Mouse (Mus musculus): ENCODE data around the gene Baz2b. TPM values are rescaled to one million over a fixed set of nuclear protein-coding genes. Genes with fewer than 3 reads are reported as not detected.
"Not testable (repeated sequence)": the region's sequence is repeated elsewhere in the genome, so short reads cannot be mapped to it uniquely, and the experiment has no call there.

Gene Baz2b
- polyA plus RNA-seq, 1 experiment from 2014 or later: 70.8 TPM

DNA sequence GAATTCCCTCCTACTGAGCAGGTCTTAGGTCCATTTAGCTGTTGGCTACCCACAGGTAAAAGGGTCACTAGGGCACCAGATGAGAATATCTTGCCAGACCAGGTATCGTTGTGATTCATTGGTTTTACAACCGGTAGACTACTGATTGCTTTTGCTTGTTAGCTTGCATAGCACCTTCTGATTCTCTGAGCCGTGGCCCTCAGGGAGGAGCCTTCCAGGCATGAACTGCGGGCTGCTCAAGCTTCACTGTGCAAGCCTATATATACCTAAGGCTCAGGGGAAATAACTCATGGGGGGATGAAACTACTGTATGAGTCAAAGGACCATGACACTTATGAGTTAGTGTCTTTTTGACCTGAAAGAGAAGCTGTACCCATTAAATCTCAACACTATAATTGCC lies 42.8 kb downstream of the Baz2b start:
- no peak overlapping the region for H3K4me2 ChIP-seq
- H3K36me3 ChIP-seq: no peaks in the 10 kb centered on the region
- H3K4me3 ChIP-seq (replicated peaks): no peak overlapping the region
- 77% methylated on average over 4 of the region's 4 CpGs for WGBS
- no peak overlapping the region for H3K9ac ChIP-seq (replicated peaks)
- H3K4me1 ChIP-seq (replicated peaks): no peaks in the 10 kb centered on the region
- no peaks in the 10 kb centered on the region for H3K9me3 ChIP-seq
- no peak for ATAC-seq (ENCODE audit: insufficient number of reproducible peaks, insufficient read depth, low FRiP score, low TSS enrichment, low read depth)
- no peaks in the 10 kb centered on the region for H3K27me3 ChIP-seq
- no peak overlapping the region for H3K27ac ChIP-seq

DNA sequence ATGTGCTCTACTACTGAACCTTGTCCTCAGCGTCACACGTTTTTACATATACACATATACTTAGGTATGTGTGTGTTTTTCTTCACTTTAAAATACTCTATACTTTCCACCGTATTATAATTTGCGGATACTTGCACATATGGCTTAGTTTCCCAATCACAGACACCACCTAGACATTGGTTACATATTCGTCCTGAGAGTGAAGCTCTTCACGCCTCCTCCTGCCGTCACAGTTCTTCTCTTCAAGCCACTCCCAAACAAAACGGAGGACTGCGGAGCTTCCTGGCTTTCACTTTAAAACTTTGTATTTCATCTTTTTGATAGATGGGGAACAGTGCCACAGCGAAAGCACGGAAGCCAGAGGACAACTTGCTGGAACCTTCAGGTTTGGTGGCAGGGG lies 44.0 kb downstream of the Baz2b start:
- no peak for ATAC-seq (ENCODE audit: insufficient number of reproducible peaks, insufficient read depth, low FRiP score, low TSS enrichment, low read depth)
- H3K27me3 ChIP-seq: no peaks in the 10 kb centered on the region

DNA sequence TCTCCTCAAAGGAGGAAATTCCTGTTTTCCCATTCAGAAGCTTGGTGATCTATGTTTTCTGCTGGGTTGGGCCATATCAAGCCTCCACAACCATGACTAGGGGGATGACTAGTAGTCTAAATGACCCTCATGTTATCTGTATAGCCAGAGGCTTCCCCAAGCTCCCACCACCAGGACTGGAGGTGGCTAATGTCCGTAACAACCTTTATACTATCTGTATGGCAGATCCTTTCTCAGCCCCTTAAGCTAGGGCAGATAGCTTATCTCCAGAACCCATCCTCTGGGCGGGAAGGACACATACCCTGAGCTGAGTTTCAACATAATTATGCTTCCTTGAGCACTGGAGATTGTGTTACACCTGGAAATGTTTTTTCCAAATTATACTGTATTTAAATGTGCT lies 45.9 kb downstream of the Baz2b start:
- Histone ChIP-seq H3K27me3 (no peaks in the 10 kb centered on the region), H3K36me3 (0 out of 2 replicates have a peak, but pooled peaks cover under 1% of the 10 kb centered on the region), H3K9ac (replicated peaks) (no peak overlapping the region), H3K4me2 (no peak overlapping the region), H3K4me3 (replicated peaks) (no peak overlapping the region), H3K27ac (no peak overlapping the region), H3K9me3 (0 out of 2 replicates have a peak, but pooled peaks cover 1% of the 10 kb centered on the region), H3K4me1 (replicated peaks) (no peaks in the 10 kb centered on the region)
- WGBS: 82% methylated on average over 2 of the region's 2 CpGs
- ATAC-seq (ENCODE audit: insufficient number of reproducible peaks, insufficient read depth, low FRiP score, low TSS enrichment, low read depth): no peak

More for the DNA sequence above, 44.0 kb downstream of the Baz2b start:
- Histone ChIP-seq H3K4me3 (replicated peaks) (no peak overlapping the region), H3K27ac (no peak overlapping the region), H3K36me3 (no peaks in the 10 kb centered on the region), H3K4me1 (replicated peaks) (no peaks in the 10 kb centered on the region), H3K9ac (replicated peaks) (no peak overlapping the region), H3K4me2 (no peak overlapping the region), H3K9me3 (no peaks in the 10 kb centered on the region)
- WGBS: 93% methylated on average over 11 of the region's 11 CpGs

DNA sequence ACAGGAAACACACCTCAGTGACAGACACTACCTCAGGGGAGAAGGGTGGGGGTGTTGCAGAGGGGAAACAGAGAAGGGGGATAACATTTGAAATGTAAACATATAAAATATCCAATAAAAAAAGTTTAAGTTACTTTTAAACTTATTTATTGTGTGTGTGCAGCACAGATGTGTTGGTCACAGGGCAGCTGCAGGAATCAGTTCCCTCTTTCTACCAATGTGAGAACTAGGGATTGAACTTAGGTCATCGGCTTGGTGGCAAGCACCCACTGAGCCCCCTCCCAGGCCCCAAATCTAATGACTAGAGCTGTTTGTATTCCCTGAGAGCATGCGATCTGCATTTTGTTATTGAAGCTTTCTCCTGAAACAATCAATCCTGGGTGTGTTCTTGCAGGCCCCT lies 57.2 kb downstream of the Baz2b start:
- Histone ChIP-seq H3K4me3 (replicated peaks) (no peak overlapping the region), H3K27me3 (no peaks in the 10 kb centered on the region), H3K9ac (replicated peaks) (no peak overlapping the region), H3K27ac (no peak overlapping the region), H3K36me3 (no peaks in the 10 kb centered on the region; the same call in 1 of the 2 replicates), H3K4me2 (no peak overlapping the region), H3K9me3 (no peaks in the 10 kb centered on the region), H3K4me1 (replicated peaks) (0 out of 2 replicates have a peak, but pooled peaks cover 7% of the 10 kb centered on the region)
- no peak for ATAC-seq (ENCODE audit: insufficient number of reproducible peaks, insufficient read depth, low FRiP score, low TSS enrichment, low read depth)
- WGBS: 73% methylated on average over 2 of the region's 2 CpGs

DNA sequence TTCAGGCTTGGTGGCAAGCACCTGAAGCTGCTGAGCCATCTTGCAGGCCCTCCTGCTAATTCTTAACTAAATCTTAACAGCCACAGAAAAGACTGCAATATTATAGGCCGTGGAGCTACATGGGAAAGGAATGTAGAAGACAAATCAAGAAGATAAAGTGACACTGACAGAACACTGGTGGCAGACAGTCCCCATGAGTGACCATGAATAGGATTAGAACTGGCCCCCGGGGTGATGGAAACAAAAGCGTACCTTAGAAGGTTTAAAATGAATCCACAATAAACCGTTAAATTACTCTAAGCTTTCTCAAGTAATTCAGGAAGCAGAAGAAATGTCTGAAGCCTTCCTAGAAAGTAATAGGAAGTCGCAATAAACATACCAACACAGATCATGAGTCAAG lies 61.0 kb downstream of the Baz2b start:
- Histone ChIP-seq H3K4me1 (replicated peaks) (peaks cover 28% of the 10 kb centered on the region), H3K9me3 (no peaks in the 10 kb centered on the region), H3K27me3 (no peaks in the 10 kb centered on the region), H3K4me2 (no peak overlapping the region), H3K36me3 (no peaks in the 10 kb centered on the region), H3K27ac (no peak overlapping the region), H3K9ac (replicated peaks) (no peak overlapping the region), H3K4me3 (replicated peaks) (no peak overlapping the region)
- WGBS: 82% methylated on average over 5 of the region's 5 CpGs
- ATAC-seq (ENCODE audit: insufficient number of reproducible peaks, insufficient read depth, low FRiP score, low TSS enrichment, low read depth): no peak

DNA sequence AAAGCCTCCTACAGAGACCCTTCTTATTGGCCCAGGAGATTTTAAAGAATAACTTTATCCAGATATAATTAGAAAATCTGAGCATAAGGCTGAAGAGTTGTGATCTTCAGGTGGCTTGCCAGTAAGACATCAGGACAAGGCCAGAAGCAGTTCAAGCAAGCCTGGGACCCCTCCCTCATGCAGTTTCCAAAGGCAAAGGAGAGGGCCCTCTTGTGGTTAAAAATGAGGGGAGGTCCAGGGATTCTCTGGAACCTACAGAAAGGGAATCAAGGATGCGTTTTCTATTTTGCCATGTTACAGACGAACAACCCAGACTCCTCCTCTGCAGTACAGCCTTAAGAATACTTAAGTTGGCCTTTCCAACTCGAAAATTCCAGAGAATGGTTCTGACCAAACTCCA lies 62.2 kb downstream of the Baz2b start:
- Histone ChIP-seq H3K4me1 (replicated peaks) (peaks cover 30% of the 10 kb centered on the region), H3K9me3 (no peaks in the 10 kb centered on the region), H3K4me3 (replicated peaks) (no peak overlapping the region), H3K9ac (replicated peaks) (no peak overlapping the region), H3K27ac (no peak overlapping the region), H3K4me2 (no peak overlapping the region), H3K36me3 (no peaks in the 10 kb centered on the region), H3K27me3 (no peaks in the 10 kb centered on the region)
- no peak for ATAC-seq (ENCODE audit: insufficient number of reproducible peaks, insufficient read depth, low FRiP score, low TSS enrichment, low read depth)
- 46% methylated on average over 3 of the region's 3 CpGs for WGBS

DNA sequence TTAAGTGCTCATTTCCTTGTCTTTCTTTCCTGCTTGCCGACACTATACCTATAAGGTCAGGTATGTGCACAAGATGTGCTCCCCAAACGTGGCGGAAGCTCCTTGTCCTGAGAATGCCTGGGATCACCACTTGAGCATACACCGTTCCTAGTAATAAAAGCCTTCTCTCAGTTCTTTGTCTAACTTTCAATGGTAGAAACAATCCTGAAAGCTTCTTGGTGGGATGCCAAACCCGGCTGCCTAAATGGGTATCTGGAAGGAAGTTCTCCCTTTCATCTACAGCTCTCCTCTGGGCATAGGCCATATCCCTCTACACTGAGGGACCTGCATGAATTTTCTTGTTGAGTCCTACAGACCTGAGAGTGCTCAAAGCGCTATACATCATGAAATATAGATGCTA lies 63.9 kb downstream of the Baz2b start:
- no peak overlapping the region for H3K4me2 ChIP-seq
- no peak overlapping the region for H3K27ac ChIP-seq
- H3K4me3 ChIP-seq (replicated peaks): no peak overlapping the region
- WGBS: 69% methylated on average over 6 of the region's 6 CpGs
- H3K4me1 ChIP-seq (replicated peaks): peaks cover 30% of the 10 kb centered on the region
- H3K27me3 ChIP-seq: no peaks in the 10 kb centered on the region
- no peak overlapping the region for H3K9ac ChIP-seq (replicated peaks)
- no peak for ATAC-seq (ENCODE audit: insufficient number of reproducible peaks, insufficient read depth, low FRiP score, low TSS enrichment, low read depth)
- no peaks in the 10 kb centered on the region for H3K36me3 ChIP-seq
- H3K9me3 ChIP-seq: no peaks in the 10 kb centered on the region

DNA sequence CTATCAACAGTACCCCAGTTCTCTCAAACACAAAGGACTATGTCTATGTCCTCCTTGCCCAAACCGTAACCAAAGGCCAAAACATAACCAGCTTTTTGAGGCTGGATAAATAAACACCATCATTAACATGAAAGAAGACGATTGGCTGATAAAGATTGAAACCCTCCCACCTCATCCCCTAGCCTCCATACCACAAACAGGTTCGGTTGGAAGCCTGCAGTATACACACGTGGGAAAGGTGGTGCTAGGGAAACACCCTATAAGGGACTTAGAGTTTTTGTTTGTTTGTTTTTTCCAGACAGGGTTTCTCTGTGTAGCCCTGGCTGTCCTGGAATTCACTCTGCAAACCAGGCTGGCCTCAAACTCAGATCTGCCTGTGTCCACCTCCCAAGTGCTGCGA lies 66.3 kb downstream of the Baz2b start:
- no peak for ATAC-seq (ENCODE audit: insufficient number of reproducible peaks, insufficient read depth, low FRiP score, low TSS enrichment, low read depth)

DNA sequence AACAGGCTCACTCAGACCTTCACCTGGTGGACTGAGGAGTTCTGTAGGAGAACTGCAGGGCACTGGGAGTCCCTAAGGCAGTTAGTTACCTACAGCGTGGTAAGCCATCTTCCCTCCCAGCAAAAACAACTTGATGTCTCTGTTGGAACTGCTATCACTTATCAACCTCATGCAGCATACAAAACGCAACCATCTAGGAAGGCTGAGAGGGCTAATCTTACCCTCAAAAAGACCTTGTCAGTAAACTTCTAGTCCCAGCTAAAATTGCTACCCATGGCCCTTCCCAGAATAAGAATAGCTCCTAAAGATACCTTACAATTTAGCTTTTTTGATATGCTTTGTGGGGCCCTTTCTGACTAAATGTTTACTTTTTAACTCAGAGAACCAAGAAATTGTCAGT lies 67.4 kb downstream of the Baz2b start:
- no peaks in the 10 kb centered on the region for H3K27me3 ChIP-seq
- no peak for ATAC-seq (ENCODE audit: insufficient number of reproducible peaks, insufficient read depth, low FRiP score, low TSS enrichment, low read depth)
- 78% methylated on average over 2 of the region's 2 CpGs for whole genome bisulfite sequencing
- no peak overlapping the region for H3K27ac ChIP-seq
- no peaks in the 10 kb centered on the region for H3K36me3 ChIP-seq
- peaks cover 22% of the 10 kb centered on the region for H3K4me1 ChIP-seq (replicated peaks)
- no peak overlapping the region for H3K9ac ChIP-seq (replicated peaks)
- no peaks in the 10 kb centered on the region for H3K9me3 ChIP-seq
- no peak overlapping the region for H3K4me2 ChIP-seq
- no peak overlapping the region for H3K4me3 ChIP-seq (replicated peaks)

More for the DNA sequence above, 66.3 kb downstream of the Baz2b start:
- Histone ChIP-seq H3K4me3 (replicated peaks) (no peak overlapping the region), H3K9ac (replicated peaks) (no peak overlapping the region), H3K4me2 (no peak overlapping the region), H3K27me3 (no peaks in the 10 kb centered on the region), H3K4me1 (replicated peaks) (peaks cover 30% of the 10 kb centered on the region), H3K9me3 (no peaks in the 10 kb centered on the region), H3K36me3 (no peaks in the 10 kb centered on the region), H3K27ac (no peak overlapping the region)
- 54% methylated on average over 5 of the region's 5 CpGs for WGBS

DNA sequence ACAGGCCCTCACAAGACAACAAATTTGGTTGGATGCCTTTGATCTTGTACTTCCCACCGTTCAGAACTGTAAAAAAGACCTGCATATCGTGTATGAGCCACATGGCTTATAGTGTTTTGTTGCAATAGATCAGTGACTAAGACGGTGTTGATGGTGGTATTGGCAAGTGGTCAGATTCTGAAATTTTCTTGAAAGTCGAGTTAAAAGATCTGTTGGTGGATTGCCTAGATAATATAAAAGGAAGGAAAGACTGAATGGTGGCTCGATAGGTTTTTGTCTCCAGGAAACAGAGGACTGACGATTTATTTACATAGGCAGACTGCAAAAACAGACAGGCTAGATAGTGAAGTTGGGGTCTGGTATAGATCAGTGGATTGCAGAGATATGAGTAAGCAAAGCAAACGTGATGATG lies 70.9 kb downstream of the Baz2b start:
- no peaks in the 10 kb centered on the region for H3K27me3 ChIP-seq
- peaks cover 3% of the 10 kb centered on the region for H3K4me1 ChIP-seq (replicated peaks)
- H3K9ac ChIP-seq (replicated peaks): no peak overlapping the region
- H3K27ac ChIP-seq: no peak overlapping the region
- no peak for ATAC-seq (ENCODE audit: insufficient number of reproducible peaks, insufficient read depth, low FRiP score, low TSS enrichment, low read depth)
- no peak overlapping the region for H3K4me2 ChIP-seq
- H3K36me3 ChIP-seq: no peaks in the 10 kb centered on the region
- no peaks in the 10 kb centered on the region for H3K9me3 ChIP-seq
- WGBS: 62% methylated on average over 7 of the region's 7 CpGs
- no peak overlapping the region for H3K4me3 ChIP-seq (replicated peaks)

DNA sequence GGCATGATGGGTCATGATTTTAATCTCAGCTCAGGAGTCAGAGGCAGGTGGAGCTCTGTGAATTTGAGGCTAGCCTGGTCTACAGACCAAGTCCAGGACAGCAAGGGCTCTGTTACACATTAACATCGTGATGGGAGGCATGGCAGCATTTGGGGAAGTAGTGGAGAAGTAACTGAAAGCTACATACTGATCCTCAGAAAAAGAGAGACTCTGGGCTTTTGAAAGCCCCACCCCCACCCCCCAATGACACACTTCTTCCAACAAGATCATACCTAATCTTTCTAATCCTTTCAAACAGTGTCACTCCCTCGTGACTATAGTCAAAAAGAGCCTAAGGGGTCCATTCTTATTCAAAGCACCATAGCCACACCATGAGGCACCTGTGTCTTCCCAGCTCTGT lies 73.8 kb downstream of the Baz2b start:
- WGBS: 71% methylated on average over 2 of the region's 2 CpGs
- no peaks in the 10 kb centered on the region for H3K27me3 ChIP-seq
- no peak overlapping the region for H3K4me2 ChIP-seq
- H3K36me3 ChIP-seq: no peaks in the 10 kb centered on the region
- H3K9me3 ChIP-seq: no peaks in the 10 kb centered on the region
- H3K4me1 ChIP-seq (replicated peaks): peaks cover 18% of the 10 kb centered on the region
- no peak for ATAC-seq (ENCODE audit: insufficient number of reproducible peaks, insufficient read depth, low FRiP score, low TSS enrichment, low read depth)
- no peak overlapping the region for H3K4me3 ChIP-seq (replicated peaks)
- no peak overlapping the region for H3K27ac ChIP-seq
- H3K9ac ChIP-seq (replicated peaks): no peak overlapping the region

DNA sequence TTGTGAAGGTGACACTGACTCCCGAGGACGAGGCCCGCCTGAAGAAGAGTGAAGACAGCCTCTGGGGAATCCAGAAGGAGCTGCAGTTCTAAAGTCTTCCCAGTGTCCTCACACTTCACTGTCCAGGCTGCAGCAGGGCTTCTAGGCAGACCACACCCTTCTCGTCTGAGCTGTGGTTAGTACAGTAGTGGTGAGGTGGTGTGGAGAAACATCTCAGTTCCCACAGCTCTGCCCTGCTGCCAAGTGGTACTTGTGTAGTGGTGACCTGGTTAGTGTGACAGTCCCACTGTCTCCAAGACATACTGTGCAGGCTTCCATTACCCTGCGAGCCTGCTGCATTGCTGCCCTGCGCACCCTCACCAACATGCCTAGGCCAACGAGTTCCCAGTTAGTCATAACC lies 74.7 kb downstream of the Baz2b start:
- H3K9ac ChIP-seq (replicated peaks); H3K4me2 ChIP-seq; ATAC-seq (ENCODE audit: insufficient number of reproducible peaks, insufficient read depth, low FRiP score, low TSS enrichment, low read depth); H3K4me3 ChIP-seq (replicated peaks); H3K27ac ChIP-seq; H3K9me3 ChIP-seq; H3K27me3 ChIP-seq; H3K36me3 ChIP-seq: not testable (repeated sequence)
- peaks cover 18% of the 10 kb centered on the region for H3K4me1 ChIP-seq (replicated peaks)
- 91% methylated on average over 7 of the region's 7 CpGs for WGBS

Measured in limb, embryonic 12.5 days (tissue).